Mouse (Mus musculus): ENCODE measurements around the gene Ccl4. TPM values are rescaled to one million over a fixed set of nuclear protein-coding genes. Genes with fewer than 3 reads are reported as not detected.

Ccl4 gene
- polyA plus RNA-seq, 1 experiment from 2014 or later, result 0.74 TPM

DNA sequence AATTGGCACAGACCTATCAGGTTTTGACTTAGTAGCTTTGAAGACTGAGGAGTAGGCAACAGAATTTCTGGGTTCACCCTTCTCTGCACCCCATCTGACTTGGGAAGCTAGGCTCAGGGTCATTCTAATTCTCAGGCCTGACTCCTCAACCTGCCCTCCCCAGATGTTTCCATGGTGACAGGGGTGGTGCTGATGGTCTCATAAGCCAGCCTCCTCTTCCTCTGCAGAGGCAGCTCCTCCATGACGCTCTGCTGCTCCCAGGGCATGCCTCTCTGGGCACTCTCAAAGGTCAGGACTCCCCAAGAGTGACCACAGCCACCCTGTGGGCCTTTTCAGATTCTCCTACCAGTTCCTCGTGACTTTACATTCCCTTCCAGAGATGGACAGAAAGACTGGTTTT is 23.4 kb upstream of the Ccl4 start:
- DNase-seq (no peak), ATAC-seq (ENCODE audit: low read depth) (no peak)
- Histone ChIP-seq H3K4me3 (replicated peaks) (no peak overlapping the region), H3K27ac (no peak overlapping the region), H3K9me3 (replicated peaks) (no peaks in the 10 kb centered on the region), H3K36me3 (no peaks in the 10 kb centered on the region), H3K27me3 (no peaks in the 10 kb centered on the region), H3K4me2 (no peak overlapping the region), H3K9ac (no peak overlapping the region), H3K4me1 (replicated peaks) (no peaks in the 10 kb centered on the region)
- 37% methylated on average over 2 of the region's 2 CpGs for WGBS (ENCODE audit: insufficient replicate concordance)

DNA sequence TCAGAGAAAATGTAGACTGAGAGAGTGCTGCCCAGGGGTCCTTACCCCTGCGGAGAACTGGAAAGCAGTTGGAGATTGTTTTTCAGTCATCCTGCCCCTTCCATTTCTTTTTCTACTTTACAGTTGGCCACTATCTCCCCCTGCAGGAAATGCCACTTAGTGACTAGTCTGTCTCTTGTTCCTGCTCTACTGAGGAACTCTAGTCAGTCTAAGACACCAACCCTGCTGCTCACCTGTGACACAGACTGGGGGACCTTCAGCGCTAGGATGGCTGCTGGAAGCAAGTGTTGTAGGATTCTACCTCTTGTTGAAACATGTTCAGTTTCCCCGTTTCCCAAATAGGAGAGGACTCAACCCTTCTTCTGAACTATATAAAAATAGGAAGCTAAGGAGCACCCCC is 22.9 kb upstream of the Ccl4 start:
- H3K36me3 ChIP-seq, result no peaks in the 10 kb centered on the region
- H3K4me2 ChIP-seq, result no peak overlapping the region
- no peak overlapping the region for H3K4me3 ChIP-seq (replicated peaks)
- no peak overlapping the region for H3K27ac ChIP-seq
- H3K27me3 ChIP-seq, result no peaks in the 10 kb centered on the region
- H3K4me1 ChIP-seq (replicated peaks), result no peaks in the 10 kb centered on the region
- DNase-seq (no peak), ATAC-seq (ENCODE audit: low read depth) (no peak)
- no peaks in the 10 kb centered on the region for H3K9me3 ChIP-seq (replicated peaks)
- H3K9ac ChIP-seq, result no peak overlapping the region
- WGBS (ENCODE audit: insufficient replicate concordance), result 28% methylated on average over 3 of the region's 3 CpGs

DNA sequence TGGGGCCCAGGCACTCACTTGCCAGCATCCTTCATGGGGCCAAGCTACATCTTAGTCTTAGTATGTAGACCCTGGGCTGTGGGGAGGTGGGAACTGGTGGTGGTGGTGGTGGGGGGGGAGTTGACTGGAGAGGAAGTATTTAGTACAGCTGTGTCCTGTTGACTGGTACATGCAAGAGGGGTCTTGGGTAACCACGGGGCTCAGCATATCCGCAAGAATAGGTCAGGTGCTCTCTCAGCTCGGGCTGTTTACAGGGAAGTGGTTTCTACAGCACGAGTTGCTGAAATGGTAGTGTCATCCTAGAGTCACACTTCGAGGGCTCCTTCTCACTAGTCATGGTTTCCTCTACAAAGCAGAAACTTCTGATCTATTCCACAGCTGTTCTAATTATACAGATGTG is 22.2 kb upstream of the Ccl4 start:
- WGBS (ENCODE audit: insufficient replicate concordance), result 15% methylated on average over 5 of the region's 5 CpGs
- Histone ChIP-seq H3K36me3 (no peaks in the 10 kb centered on the region), H3K4me2 (no peak overlapping the region), H3K4me1 (replicated peaks) (no peaks in the 10 kb centered on the region), H3K9ac (no peak overlapping the region), H3K27ac (no peak overlapping the region), H3K27me3 (no peaks in the 10 kb centered on the region), H3K9me3 (replicated peaks) (no peaks in the 10 kb centered on the region), H3K4me3 (replicated peaks) (no peak overlapping the region)
- ATAC-seq (ENCODE audit: low read depth), result peak; percentile 34; the same call in 1 of the 2 replicates
- no peak for DNase-seq

DNA sequence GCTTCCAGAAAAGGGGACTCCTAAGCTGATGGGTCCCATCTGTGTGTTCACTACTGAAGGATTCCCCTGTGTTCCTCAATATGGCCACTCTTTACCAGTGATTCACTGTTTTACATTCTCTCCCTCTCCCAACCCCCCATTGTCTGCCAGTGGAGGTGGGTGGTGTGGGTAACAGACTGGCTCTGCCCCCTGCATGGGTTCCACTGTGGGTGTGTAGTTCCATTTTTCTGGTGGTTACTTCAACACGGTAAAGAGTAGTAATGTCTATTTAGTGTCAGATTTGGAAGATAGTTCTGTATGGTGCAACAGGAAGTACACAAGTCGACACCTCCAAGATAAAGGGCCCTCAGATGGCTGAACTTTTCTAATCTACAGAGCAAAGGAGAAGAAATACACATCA is 21.2 kb upstream of the Ccl4 start:
- Histone ChIP-seq H3K27ac (no peak overlapping the region), H3K4me3 (replicated peaks) (no peak overlapping the region), H3K27me3 (no peaks in the 10 kb centered on the region), H3K4me1 (replicated peaks) (no peaks in the 10 kb centered on the region), H3K36me3 (no peaks in the 10 kb centered on the region), H3K9ac (no peak overlapping the region), H3K9me3 (replicated peaks) (no peaks in the 10 kb centered on the region), H3K4me2 (no peak overlapping the region)
- ATAC-seq (ENCODE audit: low read depth), result no peak
- WGBS (ENCODE audit: insufficient replicate concordance), result 12% methylated on average over 2 of the region's 2 CpGs
- no peak for DNase-seq

DNA sequence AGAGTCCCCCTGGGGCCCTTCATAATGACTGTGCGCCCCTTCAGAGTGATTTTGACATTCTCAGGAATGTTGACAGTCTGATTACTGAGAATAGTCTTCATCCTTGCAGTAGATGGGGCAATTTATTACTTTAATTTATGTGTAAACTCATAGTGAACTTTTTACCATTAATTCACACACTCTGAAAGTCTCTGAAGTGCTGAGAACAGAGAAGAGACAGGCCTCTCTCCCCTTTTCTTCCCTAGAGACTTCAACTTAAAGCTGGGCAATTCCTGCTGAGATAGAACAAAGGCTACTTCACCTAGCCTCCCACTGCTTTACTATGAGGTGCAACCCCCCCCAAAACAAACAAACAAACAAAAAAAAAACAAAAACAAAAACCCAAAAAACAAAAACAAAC is 16.9 kb upstream of the Ccl4 start, which contains the start of gene Rpl9-ps1:
Gene Rpl9-ps1, minus strand, starts transcription at position 101 of the 400 bp plus-strand sequence.
- Histone ChIP-seq H3K4me1 (replicated peaks) (no peaks in the 10 kb centered on the region), H3K9ac (no peak within 1 kb of the TSS), H3K27me3 (no peaks in the 10 kb centered on the region), H3K27ac (no peak within 1 kb of the TSS), H3K4me3 (replicated peaks) (no peak within 1 kb of the TSS), H3K4me2 (no peak within 1 kb of the TSS), H3K36me3 (no peaks in the 10 kb centered on the region), H3K9me3 (replicated peaks) (no peaks in the 10 kb centered on the region)
- ATAC-seq (ENCODE audit: low read depth) (no peak), DNase-seq (no peak)
- WGBS (ENCODE audit: insufficient replicate concordance), result 53% methylated on average over 1 of the region's 1 CpGs

DNA sequence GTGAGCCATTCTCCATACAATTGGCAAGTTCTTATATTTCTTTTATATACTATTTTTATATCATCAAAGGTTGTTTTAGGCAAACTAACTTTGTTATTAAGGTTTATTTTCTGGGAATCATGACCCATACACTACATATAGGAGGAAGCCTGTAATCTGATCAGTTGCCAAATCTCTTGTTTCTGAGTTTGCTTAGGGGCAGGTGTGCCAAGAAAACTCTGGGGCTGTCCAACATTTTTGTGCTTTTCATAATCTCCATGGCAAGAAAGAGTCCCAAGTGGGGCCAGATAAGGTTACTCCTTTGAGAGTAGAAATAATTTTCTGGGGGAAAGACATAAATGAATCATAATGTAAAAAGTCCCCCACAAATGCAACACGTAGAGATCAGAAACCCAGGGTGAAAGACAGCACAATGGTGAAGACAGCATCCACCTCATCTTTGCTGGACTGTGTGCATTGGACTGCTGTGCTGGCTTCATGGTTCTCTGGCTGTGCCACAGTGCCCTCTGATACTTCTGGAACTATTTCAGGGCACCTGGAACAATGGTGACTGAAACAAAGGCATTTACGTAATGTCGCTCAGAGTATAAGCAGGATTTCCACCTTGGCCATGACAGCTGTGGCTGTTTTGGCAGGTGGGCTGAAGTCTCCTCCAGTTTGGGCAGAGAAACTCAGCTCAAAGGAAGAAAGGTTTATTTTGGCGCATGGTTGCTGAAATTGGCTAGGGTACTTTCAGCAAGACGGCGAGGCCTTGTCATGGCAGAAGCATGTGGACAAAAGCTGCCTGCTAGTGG is 15.8 kb upstream of the Ccl4 start:
- Histone ChIP-seq H3K27ac (no peak overlapping the region), H3K4me2 (no peak overlapping the region), H3K9me3 (replicated peaks) (no peaks in the 10 kb centered on the region), H3K36me3 (no peaks in the 10 kb centered on the region), H3K27me3 (no peaks in the 10 kb centered on the region), H3K4me1 (replicated peaks) (no peaks in the 10 kb centered on the region), H3K4me3 (replicated peaks) (no peak overlapping the region), H3K9ac (no peak overlapping the region)
- no peak for DNase-seq
- 86% methylated on average over 6 of the region's 6 CpGs for WGBS (ENCODE audit: insufficient replicate concordance)
- ATAC-seq (ENCODE audit: low read depth), result no peak

DNA sequence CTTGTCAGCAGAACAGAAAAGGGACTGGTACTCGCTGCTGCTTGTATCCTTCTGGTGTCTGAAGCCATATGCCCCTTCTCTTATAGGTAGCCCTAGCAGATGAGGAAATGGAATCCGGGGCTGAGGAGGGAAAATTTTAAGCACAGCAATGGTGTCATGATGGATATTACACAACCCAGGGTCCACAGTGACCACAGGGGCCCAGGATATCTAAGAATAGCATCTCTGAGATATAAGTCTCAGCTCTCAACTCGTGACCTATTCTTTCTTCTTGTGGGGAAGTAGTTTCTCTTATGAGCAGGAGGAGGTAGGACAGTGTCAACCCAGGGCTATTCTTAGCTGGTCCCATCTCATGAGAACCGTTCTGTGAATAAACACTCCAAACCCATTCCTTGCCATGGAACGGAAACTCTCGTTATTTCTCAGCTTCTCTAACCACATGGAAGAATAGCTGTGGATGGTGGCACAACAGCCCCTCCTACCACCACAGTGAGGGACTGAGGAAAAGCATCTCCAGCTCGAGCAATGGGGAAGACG is 13.0 kb upstream of the Ccl4 start, which contains the start of gene Ccl3:
Gene Ccl3, minus strand, starts transcription at position 51 of the 537 bp plus-strand sequence.
- Histone ChIP-seq H3K9me3 (replicated peaks) (no peaks in the 10 kb centered on the region), H3K36me3 (no peaks in the 10 kb centered on the region), H3K27ac (no peak within 1 kb of the TSS), H3K27me3 (no peaks in the 10 kb centered on the region), H3K4me1 (replicated peaks) (no peaks in the 10 kb centered on the region), H3K9ac (no peak within 1 kb of the TSS), H3K4me2 (no peak within 1 kb of the TSS), H3K4me3 (replicated peaks) (no peak within 1 kb of the TSS)
- WGBS (ENCODE audit: insufficient replicate concordance), result 27% methylated on average over 8 of the region's 8 CpGs
- no peak for DNase-seq
- no peak for ATAC-seq (ENCODE audit: low read depth)

DNA sequence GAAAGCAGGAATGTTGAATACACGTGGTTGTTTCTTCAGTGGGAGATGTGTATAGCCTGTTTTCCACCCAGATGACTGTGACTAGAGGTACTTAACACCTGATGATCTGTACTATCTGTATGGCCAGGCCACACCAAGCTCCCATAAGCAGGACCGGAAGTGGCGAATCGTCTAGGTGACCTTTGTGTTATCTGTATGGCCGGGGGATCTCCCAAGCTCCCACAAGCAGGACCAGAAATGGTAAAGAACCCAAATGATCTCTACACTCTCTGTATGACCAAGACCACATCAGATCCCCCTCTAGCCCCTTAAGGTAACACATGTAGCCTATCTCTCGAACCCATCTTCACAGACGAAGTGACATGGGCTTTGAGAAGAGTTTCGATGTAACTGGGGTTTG is 7.8 kb upstream of the Ccl4 start:
- H3K4me1 ChIP-seq (replicated peaks), result no peaks in the 10 kb centered on the region
- ATAC-seq (ENCODE audit: low read depth) (no peak), DNase-seq (no peak)
- H3K27me3 ChIP-seq, result no peaks in the 10 kb centered on the region
- no peak overlapping the region for H3K27ac ChIP-seq
- H3K9ac ChIP-seq, result no peak overlapping the region
- H3K4me2 ChIP-seq, result no peak overlapping the region
- H3K9me3 ChIP-seq (replicated peaks), result no peaks in the 10 kb centered on the region
- H3K4me3 ChIP-seq (replicated peaks), result no peak overlapping the region
- no peaks in the 10 kb centered on the region for H3K36me3 ChIP-seq
- 64% methylated on average over 8 of the region's 8 CpGs for WGBS (ENCODE audit: insufficient replicate concordance)

DNA sequence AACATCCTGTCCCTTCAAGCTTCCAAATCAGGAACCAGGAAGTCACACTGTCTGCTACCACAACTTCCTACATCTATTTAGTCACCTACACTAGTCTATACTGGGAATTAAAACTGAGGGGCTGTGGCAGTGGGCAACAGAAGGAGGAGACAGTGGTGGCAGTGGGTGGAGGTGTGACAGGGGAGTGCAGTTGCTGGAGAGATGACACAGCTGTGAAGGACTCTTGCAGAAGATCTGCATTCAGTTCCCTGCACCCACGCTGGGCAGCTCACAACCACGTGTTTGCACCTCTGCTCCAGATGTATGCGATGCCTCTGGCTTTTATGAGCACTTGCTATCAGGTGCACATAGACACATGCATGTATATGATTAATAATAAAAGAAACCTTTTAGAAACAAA is 4.9 kb upstream of the Ccl4 start:
- Histone ChIP-seq H3K27ac (no peak overlapping the region), H3K4me1 (replicated peaks) (no peaks in the 10 kb centered on the region), H3K4me2 (no peak overlapping the region), H3K9me3 (replicated peaks) (no peaks in the 10 kb centered on the region), H3K27me3 (no peaks in the 10 kb centered on the region), H3K4me3 (replicated peaks) (no peak overlapping the region), H3K36me3 (no peaks in the 10 kb centered on the region), H3K9ac (no peak overlapping the region)
- ATAC-seq (ENCODE audit: low read depth) (no peak), DNase-seq (no peak)
- WGBS (ENCODE audit: insufficient replicate concordance), result 68% methylated on average over 3 of the region's 3 CpGs

DNA sequence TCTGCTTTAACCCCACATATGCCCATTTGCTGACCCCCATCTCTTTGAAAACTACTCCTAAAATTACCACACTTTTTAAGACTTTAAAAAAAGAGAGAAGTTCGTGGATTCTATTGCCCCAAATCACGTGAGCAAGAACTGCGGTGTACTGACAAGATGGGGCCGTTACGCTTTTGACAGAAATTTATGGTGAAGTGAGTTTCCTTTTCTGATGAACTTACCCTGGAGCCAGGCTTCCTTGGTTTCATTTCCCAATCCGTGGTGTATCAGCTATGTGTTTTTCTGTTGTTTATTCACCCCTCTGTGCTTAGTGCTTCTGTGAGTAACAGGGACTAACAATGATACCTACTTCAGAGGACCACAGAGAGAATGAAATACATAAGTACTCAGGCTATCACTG is 3.6 kb upstream of the Ccl4 start:
- Histone ChIP-seq H3K4me3 (replicated peaks) (no peak overlapping the region), H3K36me3 (no peaks in the 10 kb centered on the region), H3K4me1 (replicated peaks) (no peaks in the 10 kb centered on the region), H3K4me2 (no peak overlapping the region), H3K27me3 (no peaks in the 10 kb centered on the region), H3K9me3 (replicated peaks) (no peaks in the 10 kb centered on the region), H3K9ac (no peak overlapping the region), H3K27ac (no peak overlapping the region)
- ATAC-seq (ENCODE audit: low read depth), result no peak
- DNase-seq, result no peak
- WGBS (ENCODE audit: insufficient replicate concordance), result 46% methylated on average over 6 of the region's 6 CpGs

DNA sequence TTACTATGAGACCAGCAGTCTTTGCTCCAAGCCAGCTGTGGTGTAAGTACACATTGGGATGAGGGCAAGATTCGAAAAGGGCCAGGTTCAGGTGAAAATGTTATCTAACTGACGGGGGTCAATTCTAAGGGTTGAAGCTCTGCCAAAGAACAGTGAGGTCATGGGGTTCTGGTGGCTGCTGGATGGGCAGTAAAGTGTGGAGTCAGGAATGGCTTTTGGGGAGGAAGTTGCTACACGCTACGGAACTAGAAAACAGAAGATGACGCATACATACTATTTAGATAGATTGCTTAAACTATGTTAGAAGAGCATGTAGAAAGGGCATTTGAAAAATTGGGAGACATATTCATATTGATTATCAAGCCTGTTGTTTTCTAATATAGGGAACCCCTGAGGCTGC is 1.1 kb downstream of the Ccl4 start:
- no peak overlapping the region for H3K4me3 ChIP-seq (replicated peaks)
- no peaks in the 10 kb centered on the region for H3K36me3 ChIP-seq
- ATAC-seq (ENCODE audit: low read depth) (no peak), DNase-seq (no peak)
- no peak overlapping the region for H3K9ac ChIP-seq
- 40% methylated on average over 5 of the region's 5 CpGs for WGBS (ENCODE audit: insufficient replicate concordance)
- no peak overlapping the region for H3K4me2 ChIP-seq
- H3K9me3 ChIP-seq (replicated peaks), result no peaks in the 10 kb centered on the region
- H3K27me3 ChIP-seq, result no peaks in the 10 kb centered on the region
- H3K27ac ChIP-seq, result no peak overlapping the region
- no peaks in the 10 kb centered on the region for H3K4me1 ChIP-seq (replicated peaks)

DNA sequence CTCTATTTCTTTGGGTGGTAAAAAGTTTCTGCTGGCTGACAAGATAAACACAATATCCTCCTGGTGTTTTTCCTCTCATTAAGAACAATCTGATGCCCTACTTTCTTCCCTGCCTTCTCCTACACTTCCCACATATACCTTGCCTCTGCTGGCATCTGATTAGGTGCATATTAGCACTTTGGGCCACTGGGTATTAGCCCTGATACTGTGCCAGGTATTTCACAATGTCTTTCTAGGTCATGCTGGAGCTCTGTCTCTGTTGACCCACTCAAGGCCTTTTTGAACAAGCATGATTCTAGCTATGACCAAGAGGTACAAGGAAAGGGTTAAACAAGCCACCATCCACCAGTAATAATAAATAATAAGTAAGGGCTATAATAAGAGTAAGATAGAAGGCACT is 9.4 kb downstream of the Ccl4 start:
- H3K4me2 ChIP-seq, result no peak overlapping the region
- H3K9me3 ChIP-seq (replicated peaks), result no peaks in the 10 kb centered on the region
- DNase-seq (no peak), ATAC-seq (ENCODE audit: low read depth) (no peak)
- H3K4me3 ChIP-seq (replicated peaks), result no peak overlapping the region
- no peaks in the 10 kb centered on the region for H3K27me3 ChIP-seq
- no peak overlapping the region for H3K9ac ChIP-seq
- H3K4me1 ChIP-seq (replicated peaks), result no peaks in the 10 kb centered on the region
- H3K36me3 ChIP-seq, result no peaks in the 10 kb centered on the region
- no peak overlapping the region for H3K27ac ChIP-seq
